Mouse (Mus musculus): ENCODE data around the gene Gm42791. TPM values are rescaled to one million over a fixed set of nuclear protein-coding genes. Genes with fewer than 3 reads are reported as not detected.

Gene Gm42791
- polyA plus RNA-seq, 1 experiment: not detected

DNA sequence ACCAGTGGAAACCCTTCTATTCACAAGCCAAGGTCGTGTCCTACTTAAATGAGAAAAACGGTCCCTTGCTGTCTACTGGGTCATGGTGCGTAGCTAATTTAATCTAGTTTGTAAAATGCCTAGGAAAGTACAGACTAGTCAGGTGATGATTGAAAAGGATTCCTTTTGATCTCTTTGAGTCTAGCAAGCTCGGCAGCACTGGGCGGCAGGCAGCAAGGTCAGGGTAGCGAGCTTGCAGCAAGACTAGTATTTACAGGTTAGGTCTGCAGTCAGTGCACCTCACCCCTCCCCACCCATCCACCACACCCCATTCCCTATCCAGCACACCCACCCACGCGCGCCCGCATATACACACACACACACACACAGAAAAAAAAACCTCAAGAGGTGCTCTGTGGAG is 34.7 kb downstream of the Gm42791 start:
- WGBS: 74% methylated on average over 10 of the region's 10 CpGs
- no peak for DNase-seq
- Histone ChIP-seq H3K4me1 (ENCODE audit: control insufficient read depth, insufficient read depth, low read length) (peaks cover 8% of the 10 kb centered on the region), H3K4me3 (replicated peaks; ENCODE audit: extremely low read depth, low read depth, low read length) (no peak overlapping the region)
- no peak for TF ChIP-seq POLR2A (IDR thresholded peaks at IDR 0.05; ENCODE audit: borderline replicate concordance, extremely low read depth, low read depth, low read length)
- no peak for TF ChIP-seq CTCF (IDR thresholded peaks at IDR 0.05; ENCODE audit: insufficient read depth, low read length)

- Histone ChIP-seq H3K4me3 (replicated peaks; ENCODE audit: extremely low read depth, low read depth, low read length) (peak overlapping the region; percentile 44), H3K4me1 (ENCODE audit: control insufficient read depth, insufficient read depth, low read length) (peaks cover 8% of the 10 kb centered on the region)
- peak; percentile 61 for DNase-seq
- no peak for TF ChIP-seq CTCF (IDR thresholded peaks at IDR 0.05; ENCODE audit: insufficient read depth, low read length)
- TF ChIP-seq POLR2A (IDR thresholded peaks at IDR 0.05; ENCODE audit: borderline replicate concordance, extremely low read depth, low read depth, low read length): 0 out of 2 replicates have a peak, but pooled peaks have one; percentile 13
- 2% methylated on average over 38 of the region's 39 CpGs for WGBS
These were observed 35.6 kb downstream of the Gm42791 start for GRCm38 (mm10) chr5:148959068-148959990.

DNA sequence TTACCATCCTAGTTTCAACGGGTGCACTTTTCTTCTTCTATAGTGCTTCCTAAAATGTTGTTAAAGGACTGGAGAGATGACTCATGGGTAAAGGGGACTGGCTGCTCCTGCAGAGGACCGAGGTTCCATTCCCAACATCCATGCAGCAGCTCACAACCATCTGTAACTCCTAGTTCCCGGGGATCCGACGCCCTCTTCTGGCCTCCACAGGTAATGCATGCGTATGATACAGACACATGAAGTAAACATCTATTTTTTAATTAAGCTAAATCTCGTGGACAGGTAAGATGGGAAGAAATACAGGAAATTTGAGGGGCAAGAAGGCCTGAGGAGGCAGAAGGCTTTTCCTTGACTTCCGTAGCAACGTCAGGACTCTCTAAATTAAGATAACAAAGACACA is 36.6 kb downstream of the Gm42791 start:
- no peak for DNase-seq
- Histone ChIP-seq H3K4me3 (replicated peaks; ENCODE audit: extremely low read depth, low read depth, low read length) (no peak overlapping the region), H3K4me1 (ENCODE audit: control insufficient read depth, insufficient read depth, low read length) (peaks cover 8% of the 10 kb centered on the region)
- WGBS: 46% methylated on average over 9 of the region's 9 CpGs
- TF ChIP-seq CTCF (IDR thresholded peaks at IDR 0.05; ENCODE audit: insufficient read depth, low read length) (peak; percentile 48), POLR2A (IDR thresholded peaks at IDR 0.05; ENCODE audit: borderline replicate concordance, extremely low read depth, low read depth, low read length) (no peak)

GRCm38 (mm10) chr5:148956898-148957535 is 37.9 kb downstream of the Gm42791 start:
- TF ChIP-seq POLR2A (IDR thresholded peaks at IDR 0.05; ENCODE audit: borderline replicate concordance, extremely low read depth, low read depth, low read length) (no peak), CTCF (IDR thresholded peaks at IDR 0.05; ENCODE audit: insufficient read depth, low read length) (no peak)
- DNase-seq: no peak
- Histone ChIP-seq H3K4me3 (replicated peaks; ENCODE audit: extremely low read depth, low read depth, low read length) (no peak overlapping the region), H3K4me1 (ENCODE audit: control insufficient read depth, insufficient read depth, low read length) (peaks cover 8% of the 10 kb centered on the region)
- WGBS: 31% methylated on average over 9 of the region's 9 CpGs

GRCm38 (mm10) chr5:148956091-148956490 is 38.9 kb downstream of the Gm42791 start:
- H3K4me3 ChIP-seq (replicated peaks; ENCODE audit: extremely low read depth, low read depth, low read length): no peak overlapping the region
- DNase-seq: no peak
- peaks cover 8% of the 10 kb centered on the region for H3K4me1 ChIP-seq (ENCODE audit: control insufficient read depth, insufficient read depth, low read length)
- TF ChIP-seq CTCF (IDR thresholded peaks at IDR 0.05; ENCODE audit: insufficient read depth, low read length) (no peak), POLR2A (IDR thresholded peaks at IDR 0.05; ENCODE audit: borderline replicate concordance, extremely low read depth, low read depth, low read length) (no peak)
- 78% methylated on average over 9 of the region's 9 CpGs for WGBS

GRCm38 (mm10) chr5:148955575-148955974 is 39.4 kb downstream of the Gm42791 start:
- TF ChIP-seq POLR2A (IDR thresholded peaks at IDR 0.05; ENCODE audit: borderline replicate concordance, extremely low read depth, low read depth, low read length): no peak
- no peak for TF ChIP-seq CTCF (IDR thresholded peaks at IDR 0.05; ENCODE audit: insufficient read depth, low read length)
- 89% methylated on average over 6 of the region's 6 CpGs for WGBS
- no peak for DNase-seq
- Histone ChIP-seq H3K4me1 (ENCODE audit: control insufficient read depth, insufficient read depth, low read length) (peaks cover 8% of the 10 kb centered on the region), H3K4me3 (replicated peaks; ENCODE audit: extremely low read depth, low read depth, low read length) (no peak overlapping the region)

GRCm38 (mm10) chr5:148954314-148955060 is 40.5 kb downstream of the Gm42791 start:
- DNase-seq: no peak
- TF ChIP-seq POLR2A (IDR thresholded peaks at IDR 0.05; ENCODE audit: borderline replicate concordance, extremely low read depth, low read depth, low read length) (no peak), CTCF (IDR thresholded peaks at IDR 0.05; ENCODE audit: insufficient read depth, low read length) (no peak)
- Histone ChIP-seq H3K4me3 (replicated peaks; ENCODE audit: extremely low read depth, low read depth, low read length) (no peak overlapping the region), H3K4me1 (ENCODE audit: control insufficient read depth, insufficient read depth, low read length) (peaks cover 9% of the 10 kb centered on the region)
- 81% methylated on average over 22 of the region's 22 CpGs for WGBS

DNA sequence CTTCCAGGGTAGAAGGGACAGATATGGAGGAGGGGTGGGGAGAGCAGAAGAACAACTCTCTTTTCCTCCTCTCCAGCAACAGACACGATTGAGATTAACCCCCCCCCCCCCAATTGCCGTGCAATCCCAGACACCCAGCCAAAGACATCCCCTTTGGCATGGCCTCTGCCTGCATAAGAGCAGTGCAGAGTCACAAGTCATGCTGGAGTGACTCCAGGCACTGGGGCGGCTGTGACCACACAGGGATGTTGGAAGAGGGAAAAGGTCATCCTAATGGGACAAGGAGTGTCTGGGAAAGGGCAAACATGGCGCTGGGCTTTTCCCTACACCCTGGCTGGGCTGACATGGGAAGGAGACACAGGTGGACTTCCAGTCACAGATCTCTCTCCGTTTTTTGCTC is 41.8 kb downstream of the Gm42791 start:
- TF ChIP-seq POLR2A (IDR thresholded peaks at IDR 0.05; ENCODE audit: borderline replicate concordance, extremely low read depth, low read depth, low read length) (no peak), CTCF (IDR thresholded peaks at IDR 0.05; ENCODE audit: insufficient read depth, low read length) (no peak)
- no peak for DNase-seq
- Histone ChIP-seq H3K4me3 (replicated peaks; ENCODE audit: extremely low read depth, low read depth, low read length) (no peak overlapping the region), H3K4me1 (ENCODE audit: control insufficient read depth, insufficient read depth, low read length) (peaks cover 4% of the 10 kb centered on the region; the same call in 1 of the 2 replicates)
- 58% methylated on average over 5 of the region's 5 CpGs for WGBS

- H3K4me3 ChIP-seq (replicated peaks; ENCODE audit: extremely low read depth, low read depth, low read length): no peak overlapping the region
- no peak for TF ChIP-seq POLR2A (IDR thresholded peaks at IDR 0.05; ENCODE audit: borderline replicate concordance, extremely low read depth, low read depth, low read length)
- peak; percentile 71 for TF ChIP-seq CTCF (IDR thresholded peaks at IDR 0.05; ENCODE audit: insufficient read depth, low read length)
- WGBS: 62% methylated on average over 6 of the region's 6 CpGs
- DNase-seq: peak; percentile 37
- peaks cover 4% of the 10 kb centered on the region; the same call in 1 of the 2 replicates for H3K4me1 ChIP-seq (ENCODE audit: control insufficient read depth, insufficient read depth, low read length)
These were observed 42.5 kb downstream of the Gm42791 start for GRCm38 (mm10) chr5:148952419-148952818.

All from lung, adult 2 months (tissue).